Mouse (Mus musculus): Measurements from ENCODE around the gene Mia3. TPM values are rescaled to one million over a fixed set of nuclear protein-coding genes. Genes with fewer than 3 reads are reported as not detected.
A peak's percentile ranks its signal among the peaks of the same experiment; 100 is the strongest.
"Not testable (repeated sequence)": the region's sequence is repeated elsewhere in the genome, so short reads cannot be mapped to it uniquely, and the experiment has no call there.

The Mia3 gene
- polyA plus RNA-seq, 1 experiment = 49.8 TPM

DNA sequence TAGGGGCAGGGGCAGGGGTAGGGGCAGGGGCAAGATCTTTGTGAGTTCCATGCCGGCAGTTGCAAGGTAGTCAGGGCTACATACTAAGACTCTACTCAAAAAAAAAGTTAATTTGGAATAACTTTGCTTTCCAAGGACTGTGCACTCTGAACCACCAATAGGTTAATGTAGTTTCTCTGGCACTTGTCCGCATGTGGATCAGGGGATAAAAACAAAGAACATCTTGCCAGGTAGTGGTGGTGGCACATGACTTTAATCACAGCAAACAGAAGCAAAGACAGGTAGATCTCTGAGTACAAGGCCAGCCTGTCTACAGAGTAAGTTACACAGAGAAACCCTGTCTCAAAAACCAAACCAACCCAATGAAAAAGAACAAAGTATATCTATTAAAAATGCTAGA is 13.3 kb upstream of the Mia3 start:
- 88% methylated on average over 2 of the region's 2 CpGs for WGBS
- Histone ChIP-seq H3K27me3 (ENCODE audit: control insufficient read depth, insufficient read depth, low read length) (no peaks in the 10 kb centered on the region), H3K27ac (ENCODE audit: insufficient read depth, low read depth, low read length) (no peak overlapping the region), H3K4me3 (ENCODE audit: low read depth, low read length) (no peak overlapping the region), H3K4me1 (ENCODE audit: control insufficient read depth, insufficient read depth, insufficient read length, low read length) (no peaks in the 10 kb centered on the region), H3K36me3 (ENCODE audit: control insufficient read depth, insufficient read depth, low read length) (no peaks in the 10 kb centered on the region)
- TF ChIP-seq CTCF (IDR thresholded peaks at IDR 0.05; ENCODE audit: extremely low read depth, insufficient read length, insufficient replicate concordance, low read depth, low read length) (no peak), POLR2A (IDR thresholded peaks at IDR 0.05; ENCODE audit: low read depth, low read length) (no peak)

DNA sequence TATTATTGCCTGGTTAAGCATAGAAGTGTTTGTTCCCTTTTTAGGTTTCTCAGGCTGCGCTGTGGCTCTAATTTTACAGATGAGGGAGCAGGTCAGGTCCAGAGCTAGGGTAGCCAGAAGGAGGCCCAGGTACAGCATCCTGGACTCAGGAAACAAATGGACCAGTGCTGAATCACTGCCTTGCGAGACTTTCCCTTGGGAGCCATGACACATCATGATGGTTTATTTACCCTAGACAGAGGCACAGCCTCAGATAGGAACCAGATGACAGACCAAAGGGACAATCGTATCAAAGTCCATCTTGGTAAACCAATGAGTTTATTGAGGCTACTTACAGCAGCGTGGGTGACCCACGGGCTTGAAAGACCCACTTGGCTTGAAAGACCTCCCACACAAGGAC is 12.5 kb upstream of the Mia3 start:
- H3K36me3 ChIP-seq (ENCODE audit: control insufficient read depth, insufficient read depth, low read length) = no peaks in the 10 kb centered on the region
- no peaks in the 10 kb centered on the region for H3K4me1 ChIP-seq (ENCODE audit: control insufficient read depth, insufficient read depth, insufficient read length, low read length)
- 53% methylated on average over 5 of the region's 5 CpGs for WGBS
- no peaks in the 10 kb centered on the region for H3K27me3 ChIP-seq (ENCODE audit: control insufficient read depth, insufficient read depth, low read length)
- H3K27ac ChIP-seq (ENCODE audit: insufficient read depth, low read depth, low read length) = no peak overlapping the region
- no peak overlapping the region for H3K4me3 ChIP-seq (ENCODE audit: low read depth, low read length)
- no peak for TF ChIP-seq POLR2A (IDR thresholded peaks at IDR 0.05; ENCODE audit: low read depth, low read length)
- no peak for TF ChIP-seq CTCF (IDR thresholded peaks at IDR 0.05; ENCODE audit: extremely low read depth, insufficient read length, insufficient replicate concordance, low read depth, low read length)

DNA sequence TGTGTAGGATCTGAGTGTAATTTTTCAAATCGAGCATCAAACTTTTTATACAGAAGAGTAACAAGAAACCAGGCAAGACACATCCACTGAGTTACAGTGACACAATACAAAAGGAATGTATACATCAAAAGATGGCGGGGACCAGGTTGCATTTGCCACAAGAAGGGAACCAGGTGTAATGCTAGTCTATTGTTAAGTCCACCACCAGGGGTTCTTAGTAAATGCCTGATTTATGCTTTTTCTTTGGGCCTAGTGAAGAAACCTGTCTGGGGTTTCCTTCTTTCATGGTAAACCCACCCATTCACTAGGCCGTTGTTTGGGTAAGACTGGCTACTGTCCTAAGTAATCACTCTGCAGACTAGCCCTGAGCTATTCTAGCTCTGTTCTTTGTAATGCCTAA is 10.0 kb upstream of the Mia3 start:
- not testable (repeated sequence) for H3K27ac ChIP-seq (ENCODE audit: insufficient read depth, low read depth, low read length); H3K4me1 ChIP-seq (ENCODE audit: control insufficient read depth, insufficient read depth, insufficient read length, low read length)
- WGBS = 89% methylated on average over 3 of the region's 3 CpGs

DNA sequence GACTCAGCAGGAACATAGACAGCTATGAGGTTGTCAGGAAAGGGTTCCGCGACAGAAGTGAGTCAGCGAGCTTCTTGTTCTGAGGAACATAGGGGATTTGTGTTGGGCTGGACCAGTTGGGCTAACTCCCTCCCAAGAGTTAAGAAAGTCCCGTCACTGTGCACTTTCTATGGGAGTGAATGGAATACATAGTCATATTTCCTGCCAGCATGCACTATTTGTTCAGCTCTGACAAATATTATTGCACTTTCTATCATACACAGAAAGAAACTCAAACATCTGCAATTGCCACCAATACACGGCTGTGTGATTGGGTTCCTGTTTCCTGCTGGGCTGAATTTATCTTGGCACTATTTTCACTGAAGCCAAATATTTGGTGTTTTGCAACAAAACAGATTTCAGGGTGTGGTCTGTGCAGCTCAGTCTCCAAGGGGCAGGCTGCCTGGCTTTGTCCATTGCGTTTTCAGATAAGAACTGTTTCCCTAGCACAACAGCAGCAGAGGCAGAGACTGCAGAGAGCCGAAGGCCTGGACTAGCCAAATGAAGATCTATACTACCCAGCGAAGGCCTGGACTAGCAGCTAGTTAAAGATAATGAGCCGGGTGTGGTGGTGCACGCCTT is 9.1 kb upstream of the Mia3 start:
- no peaks in the 10 kb centered on the region for H3K27me3 ChIP-seq (ENCODE audit: control insufficient read depth, insufficient read depth, low read length)
- 51% methylated on average over 10 of the region's 10 CpGs for WGBS
- no peak for TF ChIP-seq POLR2A (IDR thresholded peaks at IDR 0.05; ENCODE audit: low read depth, low read length)
- no peak for TF ChIP-seq CTCF (IDR thresholded peaks at IDR 0.05; ENCODE audit: extremely low read depth, insufficient read length, insufficient replicate concordance, low read depth, low read length)
- no peak overlapping the region for H3K4me3 ChIP-seq (ENCODE audit: low read depth, low read length)
- 0 out of 2 replicates have a peak overlapping the region, but pooled peaks have one; percentile 22 for H3K27ac ChIP-seq (ENCODE audit: insufficient read depth, low read depth, low read length)
- H3K36me3 ChIP-seq (ENCODE audit: control insufficient read depth, insufficient read depth, low read length) = no peaks in the 10 kb centered on the region
- no peaks in the 10 kb centered on the region for H3K4me1 ChIP-seq (ENCODE audit: control insufficient read depth, insufficient read depth, insufficient read length, low read length)

More for the DNA sequence above, 10.0 kb upstream of the Mia3 start:
- H3K4me3 ChIP-seq (ENCODE audit: low read depth, low read length); H3K36me3 ChIP-seq (ENCODE audit: control insufficient read depth, insufficient read depth, low read length); H3K27me3 ChIP-seq (ENCODE audit: control insufficient read depth, insufficient read depth, low read length): not testable (repeated sequence)

DNA sequence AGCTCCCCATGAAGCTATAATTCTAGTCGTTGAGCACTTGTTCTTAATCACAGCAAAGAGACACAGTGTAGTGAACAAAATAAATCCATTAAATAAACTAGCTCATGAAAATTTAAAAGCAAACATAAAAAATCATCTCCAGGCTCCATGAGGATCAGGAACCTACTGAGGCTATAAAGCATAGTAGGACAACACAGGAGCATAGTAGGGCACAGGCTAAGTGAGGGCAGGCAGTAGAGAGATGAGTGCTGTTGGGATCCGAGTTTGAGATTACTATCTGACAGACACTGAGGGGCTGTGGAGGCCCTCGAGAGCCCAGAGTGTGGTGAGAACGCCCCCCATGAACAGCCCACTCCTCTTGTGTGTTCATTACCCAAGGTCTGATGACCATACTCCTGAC is 7.7 kb upstream of the Mia3 start:
- H3K27me3 ChIP-seq (ENCODE audit: control insufficient read depth, insufficient read depth, low read length) = no peaks in the 10 kb centered on the region
- H3K36me3 ChIP-seq (ENCODE audit: control insufficient read depth, insufficient read depth, low read length) = no peaks in the 10 kb centered on the region
- no peaks in the 10 kb centered on the region for H3K4me1 ChIP-seq (ENCODE audit: control insufficient read depth, insufficient read depth, insufficient read length, low read length)
- no peak overlapping the region for H3K27ac ChIP-seq (ENCODE audit: insufficient read depth, low read depth, low read length)
- H3K4me3 ChIP-seq (ENCODE audit: low read depth, low read length) = no peak overlapping the region
- 85% methylated on average over 4 of the region's 4 CpGs for WGBS
- TF ChIP-seq POLR2A (IDR thresholded peaks at IDR 0.05; ENCODE audit: low read depth, low read length) (no peak), CTCF (IDR thresholded peaks at IDR 0.05; ENCODE audit: extremely low read depth, insufficient read length, insufficient replicate concordance, low read depth, low read length) (no peak)

DNA sequence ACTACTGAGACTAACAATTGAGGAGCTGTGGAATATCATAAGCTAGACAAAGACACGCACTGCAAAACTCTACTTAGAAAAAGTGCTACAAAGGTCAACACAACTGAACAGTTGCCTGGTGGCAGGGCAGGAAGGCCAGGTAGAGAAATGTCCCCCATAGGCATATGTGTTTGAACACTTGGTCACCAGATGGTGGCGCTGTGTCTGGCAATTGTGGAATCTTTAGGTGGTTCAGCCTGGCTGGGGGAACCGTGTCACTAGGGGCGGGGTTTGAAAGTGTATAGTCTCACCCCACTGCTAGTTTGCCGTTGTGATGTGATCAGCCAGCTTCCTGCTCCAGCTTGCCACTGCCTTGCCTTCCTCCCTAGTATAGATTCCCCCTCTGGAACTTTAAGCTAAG is 5.4 kb upstream of the Mia3 start:
- Histone ChIP-seq H3K27me3 (ENCODE audit: control insufficient read depth, insufficient read depth, low read length) (no peaks in the 10 kb centered on the region), H3K27ac (ENCODE audit: insufficient read depth, low read depth, low read length) (no peak overlapping the region), H3K36me3 (ENCODE audit: control insufficient read depth, insufficient read depth, low read length) (no peaks in the 10 kb centered on the region), H3K4me3 (ENCODE audit: low read depth, low read length) (no peak overlapping the region), H3K4me1 (ENCODE audit: control insufficient read depth, insufficient read depth, insufficient read length, low read length) (peaks cover 4% of the 10 kb centered on the region; the same call in 1 of the 2 replicates)
- 79% methylated on average over 5 of the region's 5 CpGs for WGBS
- TF ChIP-seq POLR2A (IDR thresholded peaks at IDR 0.05; ENCODE audit: low read depth, low read length) (no peak), CTCF (IDR thresholded peaks at IDR 0.05; ENCODE audit: extremely low read depth, insufficient read length, insufficient replicate concordance, low read depth, low read length) (no peak)

DNA sequence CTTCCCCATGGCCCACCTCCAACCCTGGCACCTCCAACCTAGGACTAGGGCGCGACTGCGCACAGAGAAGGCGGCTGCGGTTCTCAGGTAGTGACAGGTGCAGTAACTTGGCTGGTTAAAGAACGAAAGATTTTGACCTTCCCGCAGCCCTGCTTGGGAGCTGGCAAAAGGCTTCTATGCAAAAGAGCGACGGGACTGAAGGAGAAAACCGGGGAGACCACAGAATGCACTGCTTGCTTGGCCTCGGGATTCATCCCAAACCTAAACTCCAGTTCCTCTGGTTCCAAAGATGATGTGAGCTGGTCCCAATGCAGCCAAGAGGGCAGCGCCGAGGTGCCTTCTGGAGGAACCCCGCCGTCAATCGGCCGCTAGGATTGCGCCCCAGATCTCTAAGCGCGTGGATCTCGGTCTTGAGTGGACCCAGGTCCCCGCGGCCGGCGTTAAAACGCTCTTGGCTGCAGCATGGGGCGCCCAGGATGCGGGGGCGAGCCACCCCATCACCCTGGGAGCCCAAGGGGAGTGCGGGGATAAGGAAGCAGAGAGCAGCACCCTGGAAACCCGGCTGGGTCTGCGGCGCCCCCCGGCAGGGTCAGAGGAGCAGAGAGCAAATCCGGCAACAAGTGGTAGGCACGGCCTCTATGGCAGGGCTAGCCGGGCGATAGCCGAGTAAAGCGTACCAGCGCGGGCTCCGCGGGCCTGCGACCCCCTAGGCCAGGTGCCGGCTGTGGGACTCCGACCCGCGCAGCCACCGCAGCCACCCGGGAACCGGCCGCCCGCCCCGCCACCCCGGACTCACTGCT is 552 bp downstream of the Mia3 start:
- Histone ChIP-seq H3K36me3 (ENCODE audit: control insufficient read depth, insufficient read depth, low read length) (peaks cover 10% of the 10 kb centered on the region), H3K4me3 (ENCODE audit: low read depth, low read length) (peak overlapping the region; percentile 85), H3K27me3 (ENCODE audit: control insufficient read depth, insufficient read depth, low read length) (no peaks in the 10 kb centered on the region), H3K27ac (ENCODE audit: insufficient read depth, low read depth, low read length) (no peak overlapping the region; the same call in 1 of the 2 replicates), H3K4me1 (ENCODE audit: control insufficient read depth, insufficient read depth, insufficient read length, low read length) (peaks cover 12% of the 10 kb centered on the region)
- 2% methylated on average over 56 of the region's 56 CpGs for WGBS
- no peak for TF ChIP-seq CTCF (IDR thresholded peaks at IDR 0.05; ENCODE audit: extremely low read depth, insufficient read length, insufficient replicate concordance, low read depth, low read length)
- TF ChIP-seq POLR2A (IDR thresholded peaks at IDR 0.05; ENCODE audit: low read depth, low read length) = peak; percentile 15; the same call in 1 of the 2 replicates
